Mouse (Mus musculus) G1E (cell line): ENCODE results near the gene Hmox2. TPM values are rescaled to one million over a fixed set of nuclear protein-coding genes. Genes with fewer than 3 reads are reported as not detected.
"Not testable (repeated sequence)": the region's sequence is repeated elsewhere in the genome, so short reads cannot be mapped to it uniquely, and the experiment has no call there.

Experiments used
- ATAC-seq: 2 replicates; pipeline ENCODE4 v1.8.0; 2016; ENCODE audit warnings: mild to moderate bottlenecking; ENCODE audit not compliant: insufficient number of reproducible peaks, poor library complexity, low FRiP score, severe bottlenecking; ENCODE audit errors: extremely low read depth
- DNase-seq: peaks from one replicate; pipeline ENCODE4 v3.0.0; 2012; ENCODE audit warnings: low spot score
- H3K27me3 ChIP-seq: 2 replicates; pipeline ENCODE4 v1.6.1; 2012; ENCODE audit warnings: mild to moderate bottlenecking, low read length, inconsistent platforms; ENCODE audit not compliant: insufficient read depth
- H3K36me3 ChIP-seq: replicated peaks from 2 replicates; pipeline ENCODE3; 2012; ENCODE audit warnings: mild to moderate bottlenecking, inconsistent platforms
- H3K4me1 ChIP-seq: 2 replicates; pipeline ENCODE4 v1.6.1; 2012; ENCODE audit warnings: low read depth, low read length, inconsistent platforms, mixed read lengths; ENCODE audit not compliant: insufficient read depth
- H3K4me3 ChIP-seq: 2 replicates; pipeline ENCODE4 v1.5.1; 2012; ENCODE audit warnings: low read depth, mild to moderate bottlenecking, inconsistent platforms, low read length, moderate library complexity, mixed read lengths
- H3K9me3 ChIP-seq: replicated peaks from 2 replicates; pipeline ENCODE4 v1.6.1; 2012; ENCODE audit warnings: inconsistent platforms
- CTCF ChIP-seq: IDR thresholded peaks from 2 replicates; pipeline ENCODE4 v1.5.1; 2012; ENCODE audit warnings: low read depth, low read length, inconsistent platforms, mixed read lengths
- GATA1 ChIP-seq: IDR thresholded peaks from 2 replicates; pipeline ENCODE4 v1.6.1; 2012; ENCODE audit warnings: borderline replicate concordance, low read length, inconsistent platforms, mixed read lengths
- GATA2 ChIP-seq: IDR thresholded peaks from 2 replicates; pipeline ENCODE4 v1.6.1; 2012; ENCODE audit warnings: low read depth, low read length, inconsistent platforms, borderline replicate concordance
- POLR2AphosphoS5 ChIP-seq: IDR thresholded peaks from 2 replicates; pipeline ENCODE4 v1.6.1; 2012; ENCODE audit warnings: low read depth, low read length, inconsistent platforms; ENCODE audit not compliant: insufficient replicate concordance
- TAL1 ChIP-seq: conservative IDR thresholded peaks from 2 replicates; pipeline ENCODE4 v1.6.1; 2012; ENCODE audit warnings: low read depth, low read length, inconsistent platforms, mixed read lengths
- polyA plus RNA-seq: library from polyadenylated mRNA; stranded (reverse); fragments of >175 nt; gene quantifications from 2 replicates; pipeline ENCODE4 v1.2.3, GENCODE M21; 2012
- total RNA-seq, 2 experiments: library from RNA; stranded (forward) in 1 of 2; stranded (reverse) in 1 of 2; fragments of 200-1000 nt in 1 of 2; fragments of >200 nt in 1 of 2; fragmentation: Nextera tagmentation in 1 of 2; gene quantifications; 2 replicates each; pipeline ENCODE4 v1.2.3; 2014 to 2017

The Hmox2 gene
- total and polyA plus RNA-seq, 3 experiments = 2.3 to 43.0 (median 37.2) TPM

DNA sequence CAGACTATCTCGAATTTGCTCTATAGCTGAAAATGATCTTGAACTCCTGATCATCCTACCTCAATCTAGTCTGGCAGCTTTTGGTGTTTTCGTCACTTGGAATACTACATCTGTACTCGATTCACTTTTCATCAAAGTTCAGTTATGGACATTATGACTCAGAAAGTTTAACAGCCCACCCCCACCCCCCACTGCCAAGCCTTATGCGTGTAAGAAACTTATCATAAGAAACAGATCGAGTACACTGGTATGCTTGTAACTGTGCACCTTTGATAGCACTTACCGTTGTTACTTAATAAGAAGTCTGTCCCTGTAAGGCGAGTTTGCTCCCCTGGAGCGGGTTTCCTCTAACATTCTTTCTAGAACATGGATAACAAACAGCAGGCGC is 43.0 kb upstream of the Hmox2 start:
- H3K4me3 ChIP-seq = peak overlapping the region; percentile 95
- TF ChIP-seq TAL1 (peak; percentile 66), GATA1 (no peak), CTCF (no peak)
- H3K9me3 ChIP-seq = no peaks in the 10 kb centered on the region
- H3K27me3 ChIP-seq = no peaks in the 10 kb centered on the region
- no peak for DNase-seq
- H3K4me1 ChIP-seq = peaks cover 69% of the 10 kb centered on the region
- no peak for ATAC-seq
- peaks cover 25% of the 10 kb centered on the region for H3K36me3 ChIP-seq

DNA sequence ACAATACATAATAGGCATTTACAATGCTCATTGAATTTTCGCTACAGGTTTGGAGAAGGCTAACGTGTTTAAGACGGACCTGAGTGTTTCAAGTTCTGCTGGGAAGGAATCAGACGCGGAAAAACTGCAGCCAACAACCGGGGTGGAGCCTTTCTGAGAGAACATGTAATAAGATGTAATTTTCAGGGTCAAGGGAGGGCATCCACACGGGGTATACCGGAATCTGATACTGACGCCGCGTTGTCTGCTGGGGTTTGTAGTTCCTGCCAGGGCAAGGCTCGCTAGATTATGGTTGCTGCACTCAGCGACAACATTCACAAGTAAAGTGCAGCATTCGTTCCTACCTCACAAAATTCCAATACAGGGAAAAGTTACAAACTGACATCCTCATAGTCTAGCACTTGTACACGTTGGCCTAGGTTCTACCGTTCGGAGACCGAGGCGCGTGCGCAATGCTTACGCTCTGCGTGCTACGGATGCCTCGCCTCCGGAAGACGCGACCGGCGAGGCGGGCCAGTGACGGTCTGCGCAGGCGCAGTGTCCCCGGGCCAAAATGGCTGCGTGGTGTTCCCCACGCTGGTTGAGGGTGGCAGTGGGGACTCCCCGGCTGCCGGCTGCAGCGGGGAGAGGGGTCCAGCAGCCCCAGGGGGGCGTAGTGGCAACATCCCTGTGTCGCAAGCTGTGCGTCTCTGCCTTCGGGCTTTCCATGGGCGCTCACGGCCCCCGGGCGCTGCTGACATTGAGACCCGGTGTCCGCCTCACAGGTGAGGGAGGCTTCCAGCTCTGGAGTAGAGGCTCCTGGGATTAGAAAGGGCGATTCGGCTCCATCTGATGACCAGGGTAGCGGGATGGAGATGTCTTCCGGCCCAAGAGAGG is 42.3 kb upstream of the Hmox2 start:
- peak overlapping the region; percentile 95 for H3K4me3 ChIP-seq
- H3K27me3 ChIP-seq = no peaks in the 10 kb centered on the region
- peaks cover 28% of the 10 kb centered on the region for H3K36me3 ChIP-seq
- peaks cover 63% of the 10 kb centered on the region for H3K4me1 ChIP-seq
- DNase-seq (peak; percentile 85), ATAC-seq (peak; percentile 50)
- no peak for TF ChIP-seq TAL1
- no peak for TF ChIP-seq CTCF
- TF ChIP-seq GATA1 = no peak
- no peak for TF ChIP-seq POLR2AphosphoS5
- TF ChIP-seq GATA2 = no peak
- no peaks in the 10 kb centered on the region for H3K9me3 ChIP-seq

DNA sequence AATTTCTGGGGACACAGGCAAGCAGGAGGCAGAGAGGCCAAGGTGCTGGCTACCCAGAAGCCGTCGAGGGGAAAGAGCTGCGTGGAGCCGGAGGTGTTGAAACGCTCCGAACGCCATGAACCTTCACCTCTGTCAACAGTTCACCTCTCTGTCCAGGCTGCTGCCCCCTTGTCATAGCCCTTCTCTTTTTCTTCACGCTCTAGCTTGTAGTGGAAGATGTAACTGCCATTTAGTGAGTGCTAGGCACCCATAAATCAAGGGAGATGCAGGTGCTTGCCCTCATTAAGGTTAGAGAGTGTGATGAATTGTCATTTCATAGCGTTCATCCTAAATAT is 41.7 kb upstream of the Hmox2 start:
- H3K4me3 ChIP-seq = peak overlapping the region; percentile 95
- no peak for TF ChIP-seq POLR2AphosphoS5
- no peak for TF ChIP-seq CTCF
- no peak for TF ChIP-seq GATA2
- no peak for TF ChIP-seq TAL1
- no peak for TF ChIP-seq GATA1
- H3K4me1 ChIP-seq = peaks cover 57% of the 10 kb centered on the region
- DNase-seq = no peak
- no peaks in the 10 kb centered on the region for H3K9me3 ChIP-seq
- H3K36me3 ChIP-seq = peaks cover 34% of the 10 kb centered on the region
- no peaks in the 10 kb centered on the region for H3K27me3 ChIP-seq
- no peak for ATAC-seq

DNA sequence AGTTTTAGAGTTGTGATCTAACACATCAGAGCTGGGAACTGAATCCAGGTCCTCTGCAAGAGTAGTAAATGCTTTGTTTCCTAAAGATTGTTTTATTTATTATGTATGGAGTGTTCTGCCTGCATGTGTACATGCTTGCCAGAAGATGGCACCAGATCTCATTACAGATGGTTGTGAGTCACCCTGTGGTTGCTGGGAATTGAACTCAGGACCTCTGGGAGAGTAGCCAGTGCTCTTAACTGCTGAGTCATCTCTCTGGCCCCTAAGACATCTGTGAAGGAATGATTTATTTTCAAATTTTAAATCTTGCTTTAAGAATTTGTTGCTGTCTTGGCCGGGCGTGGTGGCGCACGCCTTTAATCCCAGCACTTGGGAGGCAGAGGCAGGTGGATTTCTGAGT is 36.8 kb upstream of the Hmox2 start:
- peaks cover 82% of the 10 kb centered on the region for H3K36me3 ChIP-seq
- not testable (repeated sequence) for ATAC-seq, H3K4me3 ChIP-seq, H3K27me3 ChIP-seq, H3K9me3 ChIP-seq, DNase-seq
- peaks cover 27% of the 10 kb centered on the region for H3K4me1 ChIP-seq

- peaks cover 5% of the 10 kb centered on the region; the same call in 1 of the 2 replicates for H3K4me1 ChIP-seq
- ATAC-seq (no peak), DNase-seq (no peak)
- H3K27me3 ChIP-seq = no peaks in the 10 kb centered on the region
- no peak overlapping the region for H3K4me3 ChIP-seq
- TF ChIP-seq POLR2AphosphoS5 (no peak), TAL1 (no peak), GATA1 (no peak), CTCF (no peak), GATA2 (no peak)
- H3K9me3 ChIP-seq = no peaks in the 10 kb centered on the region
- H3K36me3 ChIP-seq = peaks cover 99% of the 10 kb centered on the region
Measured at GRCm38 (mm10) chr16:4701211-4701610, 24.9 kb upstream of the Hmox2 start.

GRCm38 (mm10) chr16:4702646-4703045 is 23.5 kb upstream of the Hmox2 start:
- ATAC-seq (no peak), DNase-seq (no peak)
- TF ChIP-seq GATA2 = no peak
- no peak for TF ChIP-seq POLR2AphosphoS5
- no peak for TF ChIP-seq TAL1
- no peak for TF ChIP-seq CTCF
- TF ChIP-seq GATA1 = no peak

DNA sequence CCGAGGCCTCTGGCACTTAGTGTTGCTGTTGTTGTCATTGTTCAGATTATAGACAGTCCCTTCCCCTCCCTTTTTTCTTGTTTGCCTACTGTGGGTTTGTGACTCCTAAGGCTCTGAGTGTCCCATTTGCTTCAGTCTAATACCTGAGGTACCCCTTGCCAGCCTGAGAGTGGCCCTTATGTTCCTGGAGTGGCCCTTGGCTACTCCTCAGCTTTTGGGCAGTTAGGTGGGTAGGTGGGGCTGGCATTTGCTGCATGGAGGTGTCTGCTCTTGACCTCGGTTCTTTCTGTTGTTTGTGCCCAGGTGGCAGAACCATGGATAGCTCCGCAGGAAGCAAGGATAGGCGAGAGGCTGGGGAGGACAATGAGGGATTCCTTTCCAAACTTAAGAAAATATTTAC is 20.6 kb upstream of the Hmox2 start:
- ATAC-seq (no peak), DNase-seq (no peak)
- Histone ChIP-seq H3K27me3 (no peaks in the 10 kb centered on the region), H3K9me3 (no peaks in the 10 kb centered on the region), H3K36me3 (peaks cover 99% of the 10 kb centered on the region), H3K4me1 (peaks cover 5% of the 10 kb centered on the region; the same call in 1 of the 2 replicates), H3K4me3 (no peak overlapping the region)
- no peak for TF ChIP-seq POLR2AphosphoS5
- TF ChIP-seq CTCF = no peak
- TF ChIP-seq TAL1 = no peak
- no peak for TF ChIP-seq GATA2
- TF ChIP-seq GATA1 = no peak

More at GRCm38 (mm10) chr16:4702646-4703045, 23.5 kb upstream of the Hmox2 start:
- Histone ChIP-seq H3K9me3 (no peaks in the 10 kb centered on the region), H3K4me1 (peaks cover 5% of the 10 kb centered on the region; the same call in 1 of the 2 replicates), H3K27me3 (no peaks in the 10 kb centered on the region), H3K36me3 (peaks cover 99% of the 10 kb centered on the region), H3K4me3 (no peak overlapping the region)
